Mouse (Mus musculus): ENCODE data around the gene Rpl3. TPM values are rescaled to one million over a fixed set of nuclear protein-coding genes. Genes with fewer than 3 reads are reported as not detected.

The Rpl3 gene
- total RNA-seq, 2 experiments from 2014 or later, result 460 to 491 TPM

DNA sequence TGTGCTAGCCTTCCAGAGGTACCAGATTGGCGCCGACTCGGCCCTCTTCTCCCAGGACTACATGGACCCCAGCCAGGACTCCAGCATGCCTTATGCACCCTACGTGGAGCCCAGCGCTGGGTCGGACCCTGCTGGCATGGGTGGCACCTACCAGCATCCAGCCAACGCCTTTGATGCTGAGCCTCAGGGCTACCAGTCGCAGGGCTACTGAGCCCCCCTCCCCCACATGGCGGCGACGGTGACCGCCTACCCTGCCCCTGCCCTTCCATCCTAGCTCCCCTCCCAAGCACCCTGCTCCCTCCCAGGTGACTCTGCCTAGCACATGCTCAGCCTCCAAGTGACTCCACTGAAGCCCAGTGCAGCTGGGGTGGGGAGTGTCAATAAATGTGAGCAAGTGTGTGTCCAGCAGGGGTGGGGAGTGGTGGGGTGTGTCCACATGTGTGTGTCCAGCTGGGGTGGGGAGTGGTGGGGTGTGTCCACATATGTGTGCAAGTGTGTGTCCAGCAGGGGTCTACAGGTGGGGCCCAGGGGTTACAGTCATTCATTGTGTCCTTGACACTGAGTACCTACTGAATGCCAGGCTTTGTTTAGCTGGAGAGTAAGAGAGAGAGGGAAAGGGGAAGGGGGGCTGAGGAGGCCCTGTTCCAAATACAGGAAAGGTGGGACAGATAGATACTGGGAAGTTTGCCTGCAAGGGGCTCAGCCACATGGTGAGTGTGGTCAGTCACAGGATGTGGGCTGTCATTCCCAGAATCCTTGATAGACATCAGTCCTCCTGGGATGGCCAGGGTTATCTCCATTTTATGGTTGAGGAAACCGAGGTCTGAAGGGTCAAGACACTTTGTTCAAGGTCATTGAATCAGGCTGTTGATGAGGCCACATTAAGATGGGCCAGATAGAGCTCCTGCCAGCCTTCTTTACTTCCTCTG, 24.5 kb upstream of the Rpl3 start:
- no peak for DNase-seq (ENCODE audit: low spot score in 2 of 2)

DNA sequence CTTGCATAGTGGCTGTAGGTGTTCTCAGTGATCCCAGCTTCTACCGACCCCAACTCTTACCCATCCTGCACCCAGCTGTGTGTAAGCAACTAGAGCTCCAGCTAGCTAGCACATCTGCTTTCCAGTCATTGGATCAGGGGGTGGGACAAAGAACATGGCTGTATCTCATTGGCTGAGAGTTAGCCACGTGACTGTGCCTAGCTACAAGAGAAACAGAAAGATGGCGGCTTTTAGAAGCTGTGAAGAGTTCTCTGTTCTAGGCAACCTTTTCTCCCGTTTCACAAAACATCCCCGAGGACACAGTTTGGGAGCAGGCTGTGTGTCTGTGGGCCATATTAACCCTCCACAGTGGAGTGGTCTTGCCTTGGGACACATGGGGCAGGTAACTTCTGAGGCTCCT, 23.6 kb upstream of the Rpl3 start:
- no peak for DNase-seq (ENCODE audit: low spot score in 2 of 2)

DNA sequence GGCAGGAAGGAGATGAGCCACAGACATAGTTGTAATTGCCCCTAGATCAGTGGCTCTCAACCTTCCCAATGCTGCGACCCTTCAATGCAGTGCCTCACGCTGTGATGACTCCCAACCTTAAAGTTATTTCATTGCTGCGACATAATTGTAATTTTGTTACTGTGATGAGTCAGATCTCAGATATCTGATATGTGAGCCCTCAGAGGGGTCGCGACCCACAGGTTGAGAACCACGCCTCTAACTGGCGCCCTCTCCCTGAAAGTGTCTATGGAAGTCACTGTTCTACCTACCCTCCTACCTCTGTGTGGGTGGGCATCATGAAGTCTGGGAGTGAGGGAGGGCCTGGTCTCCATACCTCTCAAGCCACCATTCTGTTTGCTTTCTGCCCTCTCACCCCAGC, 22.7 kb upstream of the Rpl3 start:
- no peak for DNase-seq (ENCODE audit: low spot score in 2 of 2)

DNA sequence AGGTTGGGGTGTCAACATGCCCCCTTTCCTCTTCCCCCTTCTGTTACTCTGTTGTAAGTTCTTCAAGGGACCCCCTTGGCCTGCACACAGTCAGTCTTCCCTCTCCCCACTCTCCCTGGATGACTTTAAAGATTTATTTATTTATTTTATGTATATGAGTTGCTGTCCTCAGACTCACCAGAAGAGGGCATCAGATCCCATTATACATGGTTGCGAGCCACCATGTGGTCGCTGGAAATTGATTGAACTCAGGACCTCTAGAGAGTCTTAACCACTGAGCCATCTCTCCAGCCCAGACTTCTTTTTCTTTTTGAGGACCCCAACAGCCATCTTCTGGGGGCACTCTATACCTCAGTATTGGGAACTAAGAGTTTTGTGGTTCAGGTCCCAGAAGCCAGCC, 20.8 kb upstream of the Rpl3 start:
- no peak for DNase-seq (ENCODE audit: low spot score in 2 of 2)

DNA sequence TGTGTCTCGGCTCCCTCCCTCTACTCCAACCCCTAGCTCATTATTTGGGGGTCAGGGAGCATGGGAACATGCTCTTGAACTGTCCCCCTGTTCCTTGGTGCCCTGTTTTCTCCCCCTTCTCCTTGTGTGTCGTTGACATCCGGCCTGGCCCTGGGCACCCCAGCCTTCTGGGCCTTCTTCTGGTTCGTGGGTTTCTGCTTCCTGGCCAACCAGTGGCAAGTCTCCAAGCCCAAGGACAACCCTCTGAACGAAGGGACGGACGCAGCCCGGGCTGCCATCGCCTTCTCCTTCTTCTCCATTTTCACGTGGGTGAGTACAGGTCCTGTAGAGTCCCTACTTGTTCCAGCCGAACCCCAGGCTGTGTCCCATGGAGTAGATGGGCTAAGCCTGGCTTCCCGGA, 19.8 kb upstream of the Rpl3 start:
- no peak for DNase-seq (ENCODE audit: low spot score in 2 of 2)

DNA sequence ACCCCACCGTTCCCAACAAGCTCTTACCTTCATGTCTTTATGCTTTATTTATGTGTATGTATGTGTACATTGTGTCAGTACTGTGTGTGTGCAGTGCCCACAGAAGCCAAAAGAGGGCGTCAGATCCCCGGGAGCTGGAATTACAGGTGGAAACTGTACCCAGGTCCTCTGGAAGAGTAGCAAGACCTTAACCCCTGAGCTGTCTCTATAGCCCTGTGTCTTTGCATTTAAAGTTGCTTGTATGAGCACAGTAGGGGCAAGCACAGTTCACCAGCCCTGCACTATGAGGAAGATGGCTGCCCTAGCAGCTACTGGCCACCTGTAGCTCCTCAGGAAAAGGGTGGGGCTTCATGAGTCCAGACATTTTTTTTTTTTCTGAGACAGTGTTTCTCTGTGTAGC, 15.9 kb upstream of the Rpl3 start:
- DNase-seq (ENCODE audit: low spot score in 2 of 2), result no peak

DNA sequence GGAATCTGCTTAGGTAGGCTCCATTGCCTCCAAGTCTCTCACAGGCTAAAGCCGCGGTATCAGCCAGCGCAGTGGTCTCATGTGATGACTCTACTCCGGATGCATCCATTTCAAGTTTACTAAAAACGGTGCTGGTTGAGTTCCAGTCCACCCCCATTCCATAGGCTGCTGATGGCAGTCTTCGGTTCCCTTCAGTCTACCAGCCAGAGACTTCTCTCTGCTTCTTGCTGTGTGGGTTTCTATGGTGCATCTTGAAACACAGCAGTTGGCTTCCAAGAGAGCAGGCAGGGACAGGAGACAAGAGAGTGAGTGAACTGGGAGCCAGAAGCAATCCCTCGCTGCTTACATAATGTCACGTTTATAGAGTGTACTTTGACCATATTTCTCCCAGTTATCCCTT, 15.5 kb upstream of the Rpl3 start:
- no peak for DNase-seq (ENCODE audit: low spot score in 2 of 2)

DNA sequence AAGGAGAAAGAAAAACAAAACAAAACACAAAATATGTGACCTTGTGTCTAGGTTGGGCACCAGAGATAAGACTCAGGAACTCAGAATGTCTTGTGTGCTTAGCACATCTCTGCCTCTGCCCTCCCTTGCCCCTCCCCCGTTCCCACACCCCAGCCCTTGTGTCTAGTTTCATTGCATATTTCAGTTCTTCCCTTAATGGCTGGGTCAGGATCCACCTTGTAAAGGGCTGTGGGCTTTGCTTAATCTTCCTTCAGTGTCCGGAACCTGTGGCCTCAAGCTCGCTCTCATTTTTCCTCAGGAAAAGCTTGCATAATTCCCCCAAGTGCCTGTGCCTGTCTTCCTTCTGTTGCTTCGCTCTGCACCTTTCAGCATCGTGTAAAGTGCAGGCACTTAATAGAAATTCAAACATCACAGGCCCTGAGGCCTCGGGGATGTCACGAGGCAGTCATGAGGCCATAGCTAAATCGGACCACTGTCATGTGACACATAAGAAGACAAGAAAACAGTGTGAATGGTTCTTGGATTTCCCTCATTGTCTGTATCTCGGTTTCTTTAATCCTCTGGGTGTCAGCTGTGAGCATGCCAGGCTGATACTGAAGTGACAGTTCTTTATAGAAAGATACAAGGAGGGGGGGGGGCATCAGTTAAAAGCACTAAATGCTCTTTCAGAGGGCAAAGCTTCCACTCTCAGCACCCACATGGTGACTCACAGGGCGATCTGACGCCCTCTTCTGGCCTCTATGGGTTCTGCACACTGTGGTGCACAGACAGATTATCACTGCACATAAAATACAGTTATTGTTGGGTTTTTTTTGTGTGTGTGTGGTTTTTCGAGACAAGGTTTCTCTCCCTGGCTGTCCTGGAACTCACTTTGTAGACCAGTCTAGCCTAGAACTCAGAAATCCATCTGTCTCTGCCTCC, 14.1 kb upstream of the Rpl3 start:
- DNase-seq (ENCODE audit: low spot score in 2 of 2), result no peak

DNA sequence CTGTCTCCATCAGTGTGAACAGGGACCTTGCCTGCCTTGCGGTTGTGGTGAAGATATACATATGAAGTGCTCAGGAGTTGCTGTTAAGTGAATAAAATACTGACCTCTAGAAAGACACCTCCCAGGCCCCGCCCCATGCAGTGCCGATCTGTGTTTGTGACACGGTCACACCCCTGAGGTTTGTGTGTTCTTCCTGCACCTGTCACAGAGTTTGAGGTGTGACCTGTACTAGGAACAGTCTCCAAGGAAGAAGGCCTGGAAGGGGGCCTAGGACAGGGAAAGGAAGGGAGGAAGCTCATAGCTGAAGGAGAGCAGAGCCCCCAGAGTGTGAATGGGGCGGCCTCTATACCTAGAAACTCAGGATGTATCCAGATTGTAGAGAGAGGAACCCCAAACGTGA, 10.8 kb upstream of the Rpl3 start:
- DNase-seq (ENCODE audit: low spot score in 2 of 2), result no peak

DNA sequence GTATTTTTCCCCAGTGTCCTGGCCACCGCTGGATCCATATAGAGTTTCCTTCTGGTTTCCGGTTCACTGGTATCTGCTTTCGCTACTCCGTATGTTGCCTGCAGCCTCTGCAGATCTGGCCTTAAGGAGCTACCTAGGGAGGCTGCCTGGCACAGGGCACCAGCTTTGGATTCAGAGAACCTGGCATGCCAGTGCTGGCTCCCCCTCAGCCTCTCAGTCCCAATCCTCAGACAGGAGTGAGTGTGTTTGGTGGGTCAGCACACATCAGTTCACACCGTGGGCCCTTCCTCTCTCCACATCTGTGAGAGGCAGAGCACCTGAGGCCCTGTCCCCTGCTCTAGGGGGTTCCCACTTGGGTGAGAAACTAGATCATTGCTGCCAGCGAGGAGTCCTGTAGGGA, 9.8 kb upstream of the Rpl3 start:
- no peak for DNase-seq (ENCODE audit: low spot score in 2 of 2)

DNA sequence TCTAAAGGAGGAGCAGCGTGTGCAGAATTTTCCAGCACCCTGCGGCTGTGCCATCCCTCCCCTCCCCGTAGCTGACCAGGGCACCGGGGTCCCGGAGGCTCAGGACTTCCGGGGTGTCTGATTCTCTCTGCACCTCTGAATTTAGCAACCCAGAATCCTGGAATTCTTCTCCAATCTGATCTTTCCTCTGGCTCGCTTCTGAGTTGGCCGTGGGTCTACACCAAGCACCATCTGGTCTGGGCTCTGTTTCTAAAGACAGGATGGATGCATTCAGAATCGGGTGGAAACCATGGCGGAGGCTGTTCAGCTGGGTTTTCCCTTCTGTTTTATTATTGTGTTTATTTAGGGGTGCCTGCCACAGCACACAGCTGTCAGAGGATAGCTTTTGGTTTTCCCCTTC, 9.2 kb upstream of the Rpl3 start:
- peak; percentile 59 to 86 for DNase-seq (ENCODE audit: low spot score in 2 of 2)

DNA sequence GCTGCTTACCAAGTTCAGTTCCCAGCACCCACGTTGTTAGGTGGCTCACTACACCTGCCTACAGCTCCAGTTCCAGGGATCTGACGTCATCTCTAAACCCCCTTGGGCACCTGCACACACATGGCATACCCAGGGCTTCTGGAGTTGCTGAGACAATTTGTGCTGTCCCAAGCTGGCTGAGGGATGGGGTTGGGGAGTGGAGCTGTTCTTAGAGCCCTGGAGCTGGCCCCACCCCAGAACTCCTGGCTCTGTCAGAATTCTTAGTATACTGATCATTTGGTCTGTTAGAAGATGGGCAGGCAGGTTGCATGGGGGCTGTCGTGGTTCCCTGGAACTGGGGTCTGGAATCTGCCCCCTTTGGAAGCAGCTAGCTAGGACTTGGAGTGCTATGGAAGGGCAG, 8.5 kb upstream of the Rpl3 start:
- no peak for DNase-seq (ENCODE audit: low spot score in 2 of 2)

DNA sequence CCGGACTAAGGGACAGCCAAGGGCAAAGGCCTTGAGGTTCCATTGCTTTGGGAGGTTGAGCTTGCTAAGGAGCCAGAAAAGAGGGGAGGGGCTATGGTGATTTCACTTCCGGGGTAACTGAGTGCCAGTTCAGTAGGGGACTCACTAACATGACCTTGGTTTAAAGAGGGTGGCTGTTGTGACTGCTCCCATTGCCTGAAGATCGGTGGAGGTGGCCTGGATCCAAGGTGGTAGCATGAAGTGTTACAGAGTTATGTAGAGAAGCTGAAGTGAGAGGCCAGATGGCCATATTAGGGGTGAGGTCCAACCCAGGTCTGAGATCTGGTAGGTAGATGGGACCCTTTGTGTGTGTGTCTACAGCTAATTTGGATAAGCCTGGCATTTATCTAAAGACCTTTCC, 7.8 kb upstream of the Rpl3 start:
- DNase-seq (ENCODE audit: low spot score in 2 of 2), result no peak

DNA sequence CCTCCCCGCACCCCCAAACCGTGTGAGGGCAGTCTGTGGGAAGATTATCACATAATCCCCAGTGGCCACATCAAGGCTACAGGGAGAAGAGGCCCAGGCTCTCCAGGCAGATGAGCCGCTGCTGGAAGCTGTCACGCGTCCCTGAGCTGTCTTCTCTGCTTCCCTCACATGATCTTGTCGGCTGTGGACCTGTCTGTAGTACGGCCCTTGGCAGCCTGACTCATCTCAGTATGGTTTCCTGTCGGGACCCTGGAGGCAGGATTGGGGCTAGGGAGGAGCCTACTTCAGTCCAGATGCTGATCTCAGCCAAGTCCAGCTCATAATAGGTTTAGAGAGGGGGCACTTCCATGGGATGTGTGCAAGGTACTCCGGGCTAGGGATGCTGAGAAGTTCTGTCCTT, 7.1 kb upstream of the Rpl3 start:
- DNase-seq (ENCODE audit: low spot score in 2 of 2), result no peak

DNA sequence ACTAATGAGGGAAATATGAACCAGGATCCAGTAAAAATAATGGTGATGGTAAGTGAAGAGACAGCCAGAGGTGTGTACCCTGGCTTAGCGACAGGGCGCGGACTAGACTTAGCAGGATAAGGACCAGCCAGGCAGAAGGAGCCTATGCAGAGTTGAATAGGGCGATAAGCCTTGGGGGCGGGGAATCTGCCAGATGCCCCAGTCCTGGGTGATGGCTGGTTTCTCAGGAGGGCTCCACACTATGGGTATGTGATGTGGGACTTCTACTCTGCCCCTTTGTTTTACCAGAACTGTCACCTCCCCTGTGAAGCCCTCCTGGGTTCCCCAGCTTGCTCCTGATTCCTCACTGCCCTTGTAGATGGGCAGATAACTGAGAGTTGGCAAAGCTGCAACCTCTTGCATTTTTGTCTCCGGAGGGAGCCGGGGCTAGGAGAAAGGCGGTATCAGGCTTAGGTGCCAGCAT, 6.4 kb upstream of the Rpl3 start:
- no peak for DNase-seq (ENCODE audit: low spot score in 2 of 2)

DNA sequence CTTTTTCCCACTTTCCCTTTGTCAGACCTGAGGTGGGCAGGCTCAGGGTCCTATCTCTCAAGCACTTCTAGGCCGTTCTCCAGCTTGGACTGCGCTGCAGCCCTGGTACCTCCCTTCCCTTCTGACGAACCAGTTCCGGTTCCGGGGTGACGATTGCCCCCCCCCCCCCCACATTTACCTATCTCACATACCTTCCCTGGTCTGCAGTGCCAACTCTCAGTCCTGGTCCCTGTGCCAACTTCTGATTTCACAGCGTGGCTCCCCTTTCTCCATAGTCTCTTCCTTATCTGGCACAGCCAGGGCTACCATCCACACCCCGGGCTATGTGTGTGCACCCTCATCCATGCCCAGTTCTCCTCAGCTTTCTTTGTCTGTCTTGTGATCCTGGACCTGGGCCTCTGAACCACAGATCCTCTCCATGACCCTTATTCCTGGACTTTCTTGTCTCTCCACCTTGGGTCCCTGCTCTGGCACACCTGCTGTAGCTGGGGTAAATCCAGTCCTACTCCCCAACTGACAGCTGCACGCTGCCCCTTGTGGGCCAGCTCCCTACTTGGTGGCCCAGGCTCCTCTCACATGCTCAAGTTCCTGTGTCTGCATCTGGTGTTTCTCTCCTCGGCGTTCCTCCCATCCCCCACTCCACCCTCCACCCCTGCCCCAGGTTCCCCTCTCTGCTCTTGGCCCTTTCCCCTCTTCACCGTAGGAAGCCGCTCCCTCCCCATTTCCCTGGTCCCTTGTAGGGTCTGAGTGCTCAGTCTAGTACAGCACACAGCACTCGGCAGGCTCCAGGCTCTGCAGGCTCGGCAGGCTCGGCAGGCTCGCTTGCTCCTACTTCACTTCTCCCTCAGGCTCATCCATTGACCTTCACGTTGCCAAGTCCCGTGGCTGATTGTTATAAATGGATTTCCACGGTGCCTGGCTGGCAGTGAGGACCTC, 5.5 kb upstream of the Rpl3 start:
- DNase-seq (ENCODE audit: low spot score in 2 of 2), result no peak

DNA sequence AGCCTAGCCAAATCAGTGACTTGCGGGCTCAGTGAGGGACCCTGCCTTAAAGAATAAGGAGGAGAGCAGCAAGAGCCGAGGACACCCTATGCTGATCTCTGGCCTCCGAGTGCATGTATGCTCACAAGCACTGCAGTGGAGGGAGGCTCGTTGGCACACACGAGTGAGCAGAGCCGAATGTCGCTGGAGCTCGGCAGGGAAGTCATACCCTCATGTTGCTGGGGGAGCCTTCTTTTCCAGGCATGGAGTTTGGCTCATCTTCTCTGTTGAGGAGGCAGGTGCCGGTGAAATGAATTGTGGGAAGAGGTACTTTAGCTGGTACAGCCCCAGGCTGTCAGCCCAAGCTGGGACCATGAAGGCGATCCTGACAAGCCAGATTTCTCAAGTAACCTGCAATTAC, 4.7 kb upstream of the Rpl3 start:
- DNase-seq (ENCODE audit: low spot score in 2 of 2), result no peak

DNA sequence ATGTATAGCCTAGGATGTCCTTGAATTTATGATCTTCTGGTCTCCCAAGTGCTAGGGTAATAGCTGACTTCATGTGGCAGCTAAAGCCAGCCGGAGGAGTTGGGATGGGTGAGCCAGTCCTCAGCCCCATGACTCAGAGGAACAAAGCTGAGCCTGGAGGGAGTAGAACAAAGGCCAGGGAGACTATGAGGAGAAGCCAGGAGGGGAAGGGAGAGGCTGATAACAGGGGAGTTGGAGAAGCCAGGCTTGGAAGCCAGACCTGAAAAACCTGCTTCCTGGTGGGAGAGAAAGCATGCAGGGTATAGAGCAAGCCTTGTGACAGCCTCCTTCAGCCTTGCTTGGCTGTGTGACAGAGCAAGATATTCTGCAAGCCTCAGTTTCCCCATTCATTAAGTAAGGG, 3.9 kb upstream of the Rpl3 start:
- DNase-seq (ENCODE audit: low spot score in 2 of 2), result no peak

DNA sequence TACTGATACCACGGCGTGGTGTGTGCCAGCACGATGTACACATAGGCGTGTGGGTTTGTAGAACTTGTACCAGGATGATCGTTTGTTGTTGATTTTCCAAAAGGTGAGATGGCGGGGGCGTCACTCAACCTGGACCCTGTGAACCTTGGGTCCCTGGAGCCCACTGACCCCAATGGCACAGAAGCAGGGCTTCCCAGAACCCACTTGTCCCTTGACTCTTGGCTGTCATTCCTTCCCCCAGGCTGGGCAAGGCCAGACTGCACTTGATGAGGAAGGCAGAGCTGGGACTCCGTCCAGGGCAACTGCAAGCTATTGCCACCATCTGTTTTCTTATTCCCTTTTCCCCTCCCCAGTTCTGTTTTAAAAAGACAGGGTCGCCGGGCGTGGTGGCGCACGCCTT, 2.5 kb upstream of the Rpl3 start:
- DNase-seq (ENCODE audit: low spot score in 2 of 2), result peak in 1 of 2 experiments; percentile 46

DNA sequence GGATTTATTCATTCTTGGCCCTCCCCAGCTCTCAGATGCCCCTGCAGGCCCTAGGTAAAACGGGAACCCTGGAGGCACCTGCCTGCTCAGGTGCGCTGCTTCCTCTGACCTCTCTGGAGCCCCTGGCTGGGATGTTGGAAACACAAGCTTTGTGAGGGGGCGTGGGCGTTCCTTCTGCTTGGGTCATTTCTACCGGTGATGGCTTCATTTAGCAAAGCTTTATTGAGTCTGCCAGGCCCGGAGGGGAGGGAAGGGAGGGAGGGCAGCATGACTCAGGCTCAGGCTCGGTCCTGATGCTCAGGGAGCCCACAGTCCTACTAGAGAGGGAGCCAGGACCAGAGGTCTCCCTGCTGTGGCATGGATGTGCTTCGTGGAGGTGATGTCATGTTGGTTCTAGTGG, 931 bp upstream of the Rpl3 start:
- no peak for DNase-seq (ENCODE audit: low spot score in 2 of 2)

DNA sequence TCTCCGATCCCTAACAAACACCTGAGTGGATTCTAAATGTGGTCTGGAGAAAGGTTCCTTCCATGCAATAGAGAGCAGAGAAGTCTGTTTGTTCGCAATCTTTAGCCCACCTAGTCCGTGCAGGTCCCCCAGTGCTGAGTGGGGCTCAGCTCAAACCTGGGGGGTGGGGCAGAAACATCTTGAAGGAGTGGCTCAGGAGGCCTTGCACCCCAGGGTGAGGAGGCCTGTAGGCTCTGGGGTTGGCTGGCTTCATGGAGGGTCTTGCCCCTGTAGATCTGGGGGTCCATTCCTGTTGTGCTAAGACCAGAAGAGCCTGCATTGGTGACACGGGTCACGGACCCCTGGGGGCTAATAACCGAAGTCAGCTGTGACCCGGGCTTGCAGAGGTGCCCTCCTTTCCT, 373 bp upstream of the Rpl3 start:
- no peak for DNase-seq (ENCODE audit: low spot score in 2 of 2)
